26 mouse cellular contexts compared by ENCODE assay signal in the genomic region with DNA sequence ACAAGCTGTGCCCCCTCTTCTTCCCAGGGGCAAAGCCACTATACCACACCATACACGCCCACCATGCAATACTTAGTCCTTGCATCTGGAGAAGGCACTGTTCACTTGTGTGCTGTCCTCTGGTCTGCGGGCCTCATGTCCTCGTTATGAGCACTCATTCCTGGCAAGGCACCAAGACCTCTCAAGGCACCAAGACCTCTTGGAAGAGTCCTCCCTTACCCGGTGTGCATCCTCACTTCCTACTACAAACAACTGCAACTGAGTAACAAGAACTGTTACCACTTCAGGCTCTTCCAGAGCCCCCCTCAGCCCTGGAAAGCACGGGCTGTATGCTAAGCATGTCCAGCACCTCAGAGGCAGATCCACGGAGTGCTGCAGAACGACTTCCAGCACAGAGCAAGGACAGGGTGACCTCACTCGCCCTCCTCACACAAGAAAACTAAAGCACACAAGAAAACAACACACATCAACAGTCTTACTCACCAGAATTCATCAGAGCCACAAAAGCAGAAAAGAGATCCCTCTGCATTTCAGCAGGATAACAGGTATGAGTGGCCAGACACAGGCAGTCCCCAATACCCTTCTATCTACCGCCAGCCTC.
DNase-seq lines count a peak whose midpoint lies in the region; ATAC-seq lines count a peak whose summit lies in the region.
"Had no signal": no experiment of that assay in that cellular context is flagged by ENCODE, and none has a peak within 500 bp of the region (broad histone marks: within the 10 kb centered on the region; RNA-seq: fewer than 3 reads in every experiment).

No protein-coding gene starts in this region.

- H3K4me3 ChIP-seq in forebrain, embryonic 10.5 days, result no peak overlapping the region
- H3K4me3 ChIP-seq in forebrain, embryonic 15.5 days, result no peak overlapping the region
- no peak overlapping the region for H3K4me3 ChIP-seq in heart, embryonic 14.5 days (ENCODE audit: control insufficient read depth in 1 of 2, insufficient read depth in 1 of 2, low read depth in 1 of 2, low read length in 2 of 2)
- H3K4me3 ChIP-seq: embryonic facial prominence, embryonic 10.5 days; embryonic facial prominence, embryonic 15.5 days; forebrain, embryonic 13.5 days; kidney, embryonic 15.5 days; layer of hippocampus, adult 2 months; liver, embryonic 12.5 days; midbrain, embryonic 12.5 days; myocyte; neural tube, embryonic 12.5 days had no signal

- WGBS in forebrain, embryonic 10.5 days, result 84% methylated on average over 9 of the region's 9 CpGs
- WGBS in forebrain, embryonic 15.5 days, result 73% methylated on average over 9 of the region's 9 CpGs
- 35% methylated on average over 9 of the region's 9 CpGs for WGBS in heart, embryonic 14.5 days

- H3K27ac ChIP-seq in forebrain, embryonic 10.5 days, result peak overlapping the region; percentile 21; the same call in 1 of the 2 replicates
- H3K27ac ChIP-seq in forebrain, embryonic 15.5 days (replicated peaks), result no peak overlapping the region
- H3K27ac ChIP-seq in heart, embryonic 14.5 days (replicated peaks in 1 of 2; ENCODE audit: control insufficient read depth in 1 of 2, insufficient read depth in 1 of 2, low read depth in 2 of 2, low read length in 2 of 2), result peak overlapping the region; percentile 16 to 92; a peak in 3 of 4 replicates
- H3K27ac ChIP-seq: embryonic facial prominence, embryonic 10.5 days; embryonic facial prominence, embryonic 15.5 days; forebrain, embryonic 13.5 days; hindbrain, embryonic 14.5 days; kidney, embryonic 15.5 days; layer of hippocampus, adult 2 months; liver, embryonic 12.5 days; midbrain, embryonic 12.5 days; neural tube, embryonic 12.5 days had no signal

- H3K36me3 ChIP-seq in forebrain, embryonic 10.5 days (replicated peaks), result no peaks in the 10 kb centered on the region
- H3K36me3 ChIP-seq in forebrain, embryonic 15.5 days, result no peaks in the 10 kb centered on the region
- no peaks in the 10 kb centered on the region for H3K36me3 ChIP-seq in heart, embryonic 14.5 days (ENCODE audit: control insufficient read depth, insufficient read depth, low read length)
- H3K36me3 ChIP-seq: embryonic facial prominence, embryonic 10.5 days; embryonic facial prominence, embryonic 15.5 days; kidney, embryonic 15.5 days; liver, embryonic 12.5 days; midbrain, embryonic 12.5 days; neural tube, embryonic 12.5 days had no signal

- DNase-seq in forebrain, embryonic 10.5 days (ENCODE audit: extremely low spot score, low spot score), result no peak
- no peak for DNase-seq in heart, adult 8-10 months (ENCODE audit: low spot score)
- DNase-seq in ovary, postnatal 36 days (ENCODE audit: low spot score), result peak; percentile 25
- DNase-seq in ovary, postnatal 10 days (ENCODE audit: low spot score), result no peak
- peak; percentile 37 for DNase-seq in testis, postnatal 14 days (ENCODE audit: low spot score)
- DNase-seq: cerebellum, adult 8-10 months; cerebellum, postnatal 25 days; gastrocnemius, postnatal 25 days; kidney, adult 18-20 months; kidney, postnatal 36 days; liver, postnatal 0 days; lung, postnatal 36 days had no signal

- no peaks in the 10 kb centered on the region for H3K9me3 ChIP-seq in forebrain, embryonic 10.5 days
- no peaks in the 10 kb centered on the region for H3K9me3 ChIP-seq in forebrain, embryonic 15.5 days
- no peaks in the 10 kb centered on the region for H3K9me3 ChIP-seq in heart, embryonic 14.5 days (ENCODE audit: control insufficient read depth, low read length)
- H3K9me3 ChIP-seq: embryonic facial prominence, embryonic 10.5 days; embryonic facial prominence, embryonic 15.5 days; forebrain, embryonic 13.5 days; kidney, embryonic 15.5 days; liver, embryonic 12.5 days; midbrain, embryonic 12.5 days; neural tube, embryonic 12.5 days had no signal

- no peak overlapping the region for H3K4me2 ChIP-seq in forebrain, embryonic 15.5 days (replicated peaks)
- no peak overlapping the region for H3K4me2 ChIP-seq in heart, embryonic 14.5 days (ENCODE audit: low read length)
- H3K4me2 ChIP-seq: embryonic facial prominence, embryonic 15.5 days; forebrain, embryonic 13.5 days; hindbrain, embryonic 14.5 days; kidney, embryonic 15.5 days; liver, embryonic 12.5 days; midbrain, embryonic 12.5 days; neural tube, embryonic 12.5 days had no signal

- 0 out of 2 replicates have a peak, but pooled peaks cover 6% of the 10 kb centered on the region for H3K27me3 ChIP-seq in forebrain, embryonic 10.5 days (ENCODE audit: poor library complexity, severe bottlenecking)
- H3K27me3 ChIP-seq in forebrain, embryonic 15.5 days, result no peaks in the 10 kb centered on the region
- H3K27me3 ChIP-seq in heart, embryonic 14.5 days (ENCODE audit: control insufficient read depth, insufficient read depth, low read length), result no peaks in the 10 kb centered on the region
- H3K27me3 ChIP-seq: embryonic facial prominence, embryonic 15.5 days; forebrain, embryonic 13.5 days; liver, embryonic 12.5 days; midbrain, embryonic 12.5 days; neural tube, embryonic 12.5 days had no signal

- H3K4me1 ChIP-seq in forebrain, embryonic 10.5 days, result peaks cover 89% of the 10 kb centered on the region
- H3K4me1 ChIP-seq in forebrain, embryonic 15.5 days, result peaks cover 27% of the 10 kb centered on the region
- peaks cover 45 to 63% of the 10 kb centered on the region in 2 experiments for H3K4me1 ChIP-seq in heart, embryonic 14.5 days (ENCODE audit: control insufficient read depth in 2 of 2, insufficient read depth in 2 of 2, low read length in 2 of 2)
- H3K4me1 ChIP-seq: liver, embryonic 12.5 days; neural tube, embryonic 12.5 days had no signal

- H3K9ac ChIP-seq in forebrain, embryonic 15.5 days (replicated peaks), result no peak overlapping the region
- H3K9ac ChIP-seq in heart, embryonic 14.5 days (ENCODE audit: low read length), result peak overlapping the region; percentile 43; the same call in 1 of the 2 replicates
- H3K9ac ChIP-seq: embryonic facial prominence, embryonic 15.5 days; forebrain, embryonic 13.5 days; hindbrain, embryonic 14.5 days; kidney, embryonic 15.5 days; liver, embryonic 12.5 days; liver, postnatal 0 days; midbrain, embryonic 12.5 days; neural tube, embryonic 12.5 days had no signal

- no peak for ATAC-seq in forebrain, embryonic 15.5 days (replicated peaks)
- no peak for ATAC-seq in heart, embryonic 14.5 days (ENCODE audit: insufficient number of reproducible peaks, insufficient read depth, low FRiP score, low read depth)
- ATAC-seq in megakaryocyte-erythroid progenitor cell, adult 5-6 weeks (replicated peaks; ENCODE audit: low FRiP score, low TSS enrichment, poor library complexity, severe bottlenecking), result no peak
- ATAC-seq: CD4-positive, CD25-positive, alpha-beta regulatory T cell, adult 4 months; forebrain, embryonic 13.5 days; liver, embryonic 12.5 days; liver, postnatal 0 days had no signal

Comparison
In these comparisons a context has a peak if more than half of its experiments do, and no peak if none do; other contexts are left out.
1. DNase-seq: peak in ovary, postnatal 36 days (single experiment) and testis, postnatal 14 days (single experiment); none in forebrain, embryonic 10.5 days (single experiment), heart, adult 8-10 months (single experiment) and ovary, postnatal 10 days (single experiment).